Mouse (Mus musculus) embryonic facial prominence, embryonic 15.5 days (tissue): Measurements from ENCODE around the gene Xndc1. TPM values are rescaled to one million over a fixed set of nuclear protein-coding genes. Genes with fewer than 3 reads are reported as not detected.
A peak's percentile ranks its signal among the peaks of the same experiment; 100 is the strongest.
"Not testable (repeated sequence)": the region's sequence is repeated elsewhere in the genome, so short reads cannot be mapped to it uniquely, and the experiment has no call there.

Experiments
- ATAC-seq: fragments of 200-750 bp; cut with Nextera tagmentation; 2 replicates; pipeline ENCODE4 v1.8.0; 2017; ENCODE audit warnings: low read depth, moderate TSS enrichment; ENCODE audit not compliant: insufficient number of reproducible peaks, low FRiP score, low TSS enrichment
- H3K27ac ChIP-seq: fragments of 300-500 bp; sonication (generic); replicated peaks from 2 replicates; pipeline ENCODE4 v1.5.1; 2015; ENCODE audit warnings: mild to moderate bottlenecking, inconsistent platforms
- H3K27me3 ChIP-seq: fragments of 300-500 bp; sonication (generic); 2 replicates; pipeline ENCODE4 v1.6.1; 2015; ENCODE audit warnings: inconsistent platforms
- H3K36me3 ChIP-seq: fragments of 300-500 bp; sonication (generic); 2 replicates; pipeline ENCODE4 v1.6.1; 2015; ENCODE audit warnings: mild to moderate bottlenecking, inconsistent platforms
- H3K4me1 ChIP-seq: fragments of 300-500 bp; sonication (generic); 2 replicates; pipeline ENCODE4 v1.6.1; 2015; ENCODE audit warnings: inconsistent platforms
- H3K4me2 ChIP-seq: fragments of 300-500 bp; sonication (generic); replicated peaks from 2 replicates; pipeline ENCODE4 v1.6.1; 2015; ENCODE audit warnings: mild to moderate bottlenecking, inconsistent platforms
- H3K4me3 ChIP-seq: fragments of 300-500 bp; sonication (generic); replicated peaks from 2 replicates; pipeline ENCODE4 v1.5.1; 2015; ENCODE audit warnings: mild to moderate bottlenecking, inconsistent platforms
- H3K9ac ChIP-seq: fragments of 300-500 bp; sonication (generic); 2 replicates; pipeline ENCODE4 v1.6.1; 2015; ENCODE audit warnings: inconsistent platforms
- H3K9me3 ChIP-seq: fragments of 300-500 bp; sonication (generic); replicated peaks from 2 replicates; pipeline ENCODE4 v1.6.1; 2016; ENCODE audit warnings: inconsistent platforms
- WGBS: fragments of 180-500 bp; shearing (Covaris S2); methylation state at CpG from one replicate; pipeline ENCODE4 v1.1.7; 2015; 5-methylcytosine and 5-hydroxymethylcytosine counted together
- polyA plus RNA-seq: library from polyadenylated mRNA; unstranded; fragments of >200 nt; fragmentation: Nextera tagmentation; extraction: Ambion mirVana; gene quantifications from 2 replicates; pipeline ENCODE4 v1.2.1, GENCODE M21; 2015

The Xndc1 gene
- polyA plus RNA-seq, 1 experiment from 2014 or later = 37.4 TPM

- H3K36me3 ChIP-seq = peaks cover 84% of the 10 kb centered on the region
- 86% methylated on average over 3 of the region's 3 CpGs for WGBS
- H3K9me3 ChIP-seq = no peaks in the 10 kb centered on the region
- no peak overlapping the region for H3K4me2 ChIP-seq
- no peaks in the 10 kb centered on the region for H3K27me3 ChIP-seq
- H3K4me1 ChIP-seq = no peaks in the 10 kb centered on the region
- H3K4me3 ChIP-seq = no peak overlapping the region
- no peak overlapping the region for H3K27ac ChIP-seq
- no peak overlapping the region for H3K9ac ChIP-seq
- no peak for ATAC-seq
Measured at GRCm38 (mm10) chr7:102037318-102037717, 28.0 kb upstream of the Xndc1 start.

GRCm38 (mm10) chr7:102042314-102042713 is 23.0 kb upstream of the Xndc1 start:
- H3K9ac ChIP-seq = no peak overlapping the region
- no peak for ATAC-seq
- H3K4me3 ChIP-seq = no peak overlapping the region
- no peak overlapping the region for H3K4me2 ChIP-seq
- H3K4me1 ChIP-seq = no peaks in the 10 kb centered on the region
- no peaks in the 10 kb centered on the region for H3K27me3 ChIP-seq
- WGBS = 57% methylated on average over 2 of the region's 2 CpGs
- no peak overlapping the region for H3K27ac ChIP-seq
- H3K9me3 ChIP-seq = no peaks in the 10 kb centered on the region
- peaks cover 44% of the 10 kb centered on the region for H3K36me3 ChIP-seq

GRCm38 (mm10) chr7:102048524-102048923 is 16.8 kb upstream of the Xndc1 start:
- H3K4me2 ChIP-seq, H3K9me3 ChIP-seq, H3K4me3 ChIP-seq, H3K27ac ChIP-seq, H3K4me1 ChIP-seq, H3K9ac ChIP-seq, ATAC-seq, H3K27me3 ChIP-seq: not testable (repeated sequence)
- H3K36me3 ChIP-seq = 0 out of 2 replicates have a peak, but pooled peaks cover 19% of the 10 kb centered on the region

- WGBS = 90% methylated on average over 3 of the region's 3 CpGs
- no peak overlapping the region for H3K4me3 ChIP-seq
- no peaks in the 10 kb centered on the region for H3K9me3 ChIP-seq
- no peak overlapping the region for H3K4me2 ChIP-seq
- H3K27ac ChIP-seq = no peak overlapping the region
- peaks cover 16% of the 10 kb centered on the region for H3K36me3 ChIP-seq
- H3K4me1 ChIP-seq = peaks cover 14% of the 10 kb centered on the region
- no peak overlapping the region for H3K9ac ChIP-seq
- no peaks in the 10 kb centered on the region for H3K27me3 ChIP-seq
- ATAC-seq = no peak
Measured at GRCm38 (mm10) chr7:102061353-102061752, 4.0 kb upstream of the Xndc1 start.

GRCm38 (mm10) chr7:102062203-102062602 is 3.1 kb upstream of the Xndc1 start:
- H3K27ac ChIP-seq = no peak overlapping the region
- no peak overlapping the region for H3K9ac ChIP-seq
- no peak overlapping the region for H3K4me2 ChIP-seq
- H3K4me3 ChIP-seq = no peak overlapping the region
- no peaks in the 10 kb centered on the region for H3K9me3 ChIP-seq
- 91% methylated on average over 1 of the region's 1 CpGs for WGBS
- H3K27me3 ChIP-seq = no peaks in the 10 kb centered on the region
- peaks cover 10% of the 10 kb centered on the region; the same call in 1 of the 2 replicates for H3K36me3 ChIP-seq
- ATAC-seq = no peak
- peaks cover 18% of the 10 kb centered on the region for H3K4me1 ChIP-seq

- WGBS = 70% methylated on average over 9 of the region's 9 CpGs
- Histone ChIP-seq H3K9ac (no peak overlapping the region), H3K27ac (no peak overlapping the region), H3K9me3 (no peaks in the 10 kb centered on the region), H3K27me3 (no peaks in the 10 kb centered on the region), H3K36me3 (peaks cover 8% of the 10 kb centered on the region; the same call in 1 of the 2 replicates), H3K4me2 (peak overlapping the region; percentile 68), H3K4me1 (peaks cover 18% of the 10 kb centered on the region), H3K4me3 (peak overlapping the region; percentile 78)
- no peak for ATAC-seq
Measured at GRCm38 (mm10) chr7:102063891-102064290, 1.4 kb upstream of the Xndc1 start.

GRCm38 (mm10) chr7:102064655-102065045 is 661 bp upstream of the Xndc1 start:
- peaks cover 4% of the 10 kb centered on the region; the same call in 1 of the 2 replicates for H3K36me3 ChIP-seq
- 1% methylated on average over 9 of the region's 9 CpGs for WGBS
- ATAC-seq = no peak
- peaks cover 18% of the 10 kb centered on the region for H3K4me1 ChIP-seq
- peak overlapping the region; percentile 88 for H3K27ac ChIP-seq
- no peaks in the 10 kb centered on the region for H3K9me3 ChIP-seq
- peak overlapping the region; percentile 78 for H3K4me3 ChIP-seq
- peak overlapping the region; percentile 68 for H3K4me2 ChIP-seq
- H3K9ac ChIP-seq = peak overlapping the region; percentile 45
- no peaks in the 10 kb centered on the region for H3K27me3 ChIP-seq

GRCm38 (mm10) chr7:102066363-102066762 is 1.1 kb downstream of the Xndc1 start:
- Histone ChIP-seq H3K27me3 (no peaks in the 10 kb centered on the region), H3K36me3 (peaks cover 4% of the 10 kb centered on the region; the same call in 1 of the 2 replicates), H3K4me1 (peaks cover 18% of the 10 kb centered on the region), H3K4me2 (peak overlapping the region; percentile 68), H3K27ac (no peak overlapping the region), H3K9me3 (no peaks in the 10 kb centered on the region), H3K9ac (peak overlapping the region; percentile 41), H3K4me3 (peak overlapping the region; percentile 78)
- WGBS = 64% methylated on average over 6 of the region's 6 CpGs
- ATAC-seq = no peak

- WGBS = 74% methylated on average over 7 of the region's 7 CpGs
- peak; percentile 34; the same call in 1 of the 2 replicates for ATAC-seq
- peaks cover 82% of the 10 kb centered on the region for H3K36me3 ChIP-seq
Measured at GRCm38 (mm10) chr7:102076714-102077296, 11.5 kb downstream of the Xndc1 start.

GRCm38 (mm10) chr7:102078517-102078916 is 13.2 kb downstream of the Xndc1 start:
- no peak for ATAC-seq

More at GRCm38 (mm10) chr7:102076714-102077296, 11.5 kb downstream of the Xndc1 start:
- no peaks in the 10 kb centered on the region for H3K9me3 ChIP-seq
- no peak overlapping the region for H3K9ac ChIP-seq
- no peaks in the 10 kb centered on the region for H3K27me3 ChIP-seq
- H3K27ac ChIP-seq = no peak overlapping the region
- no peak overlapping the region for H3K4me3 ChIP-seq
- no peaks in the 10 kb centered on the region for H3K4me1 ChIP-seq
- no peak overlapping the region for H3K4me2 ChIP-seq

GRCm38 (mm10) chr7:102080311-102080710 is 15.0 kb downstream of the Xndc1 start:
- H3K36me3 ChIP-seq = peaks cover 71% of the 10 kb centered on the region
- no peak overlapping the region for H3K9ac ChIP-seq
- no peak overlapping the region for H3K4me2 ChIP-seq
- 90% methylated on average over 8 of the region's 8 CpGs for WGBS
- no peak overlapping the region for H3K4me3 ChIP-seq
- no peaks in the 10 kb centered on the region for H3K4me1 ChIP-seq
- ATAC-seq = no peak
- no peaks in the 10 kb centered on the region for H3K27me3 ChIP-seq
- no peak overlapping the region for H3K27ac ChIP-seq
- no peaks in the 10 kb centered on the region for H3K9me3 ChIP-seq

More at GRCm38 (mm10) chr7:102078517-102078916, 13.2 kb downstream of the Xndc1 start:
- no peak overlapping the region for H3K4me2 ChIP-seq
- H3K27me3 ChIP-seq = no peaks in the 10 kb centered on the region
- H3K4me3 ChIP-seq = no peak overlapping the region
- H3K9ac ChIP-seq = no peak overlapping the region
- WGBS = 74% methylated on average over 7 of the region's 7 CpGs
- peaks cover 82% of the 10 kb centered on the region for H3K36me3 ChIP-seq
- H3K4me1 ChIP-seq = no peaks in the 10 kb centered on the region
- no peak overlapping the region for H3K27ac ChIP-seq
- no peaks in the 10 kb centered on the region for H3K9me3 ChIP-seq

GRCm38 (mm10) chr7:102081784-102082183 is 16.5 kb downstream of the Xndc1 start:
- Histone ChIP-seq H3K4me3 (no peak overlapping the region), H3K27ac (no peak overlapping the region), H3K4me1 (no peaks in the 10 kb centered on the region), H3K27me3 (no peaks in the 10 kb centered on the region), H3K4me2 (no peak overlapping the region), H3K9me3 (no peaks in the 10 kb centered on the region), H3K9ac (no peak overlapping the region), H3K36me3 (peaks cover 62% of the 10 kb centered on the region)
- 88% methylated on average over 5 of the region's 5 CpGs for WGBS
- ATAC-seq = no peak
